Mouse (Mus musculus) heart, postnatal 4 days (tissue): ENCODE measurements around the gene Slc35a3. TPM values are rescaled to one million over a fixed set of nuclear protein-coding genes. Genes with fewer than 3 reads are reported as not detected.
A peak's percentile ranks its signal among the peaks of the same experiment; 100 is the strongest.
"Not testable (repeated sequence)": the region's sequence is repeated elsewhere in the genome, so short reads cannot be mapped to it uniquely, and the experiment has no call there.

Source experiments
- DNase-seq: peaks from one replicate; pipeline ENCODE4 v3.0.0; 2021
- total RNA-seq, 2 experiments: library from RNA; stranded (reverse); gene quantifications; 2 replicates each; pipeline ENCODE4 v1.2.3; 2021

Slc35a3 gene
- total RNA-seq, 2 experiments from 2014 or later = 23.7 to 25.8 TPM

DNA sequence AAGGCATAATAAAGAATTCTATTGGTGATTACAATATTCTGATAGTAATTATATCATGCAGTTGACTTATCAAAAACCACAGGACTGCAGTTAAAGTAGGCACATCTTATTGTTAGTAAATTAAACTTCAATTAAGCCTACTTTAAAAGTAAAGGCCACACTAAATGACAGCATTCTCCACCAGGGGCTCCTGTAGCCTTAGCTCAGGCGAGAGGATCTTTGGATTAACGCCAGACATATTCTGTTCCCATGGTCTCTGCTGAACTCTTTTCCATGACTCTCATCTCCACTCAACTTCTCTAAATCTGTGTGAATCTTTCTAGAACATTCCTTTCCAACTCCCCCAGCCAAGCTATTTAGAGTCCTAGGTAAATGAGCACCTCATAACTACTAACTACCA is 13.8 kb downstream of the Slc35a3 start:
- peak; percentile 21 for DNase-seq

DNA sequence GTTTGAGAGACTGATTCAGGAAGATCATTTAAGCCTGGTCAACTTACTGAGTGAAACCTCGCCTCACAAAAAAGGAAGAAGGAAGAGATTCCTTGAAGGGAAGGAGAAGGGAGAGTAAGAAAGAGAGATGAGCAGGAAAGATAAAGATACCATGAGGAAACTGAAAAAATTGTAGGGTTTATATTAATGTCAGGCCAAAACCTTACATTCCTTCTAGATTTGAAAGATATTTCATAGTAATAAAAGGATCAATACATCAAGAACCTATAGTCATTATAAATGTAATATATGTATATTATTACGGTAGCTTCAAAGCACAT is 17.0 kb downstream of the Slc35a3 start:
- DNase-seq = no peak

DNA sequence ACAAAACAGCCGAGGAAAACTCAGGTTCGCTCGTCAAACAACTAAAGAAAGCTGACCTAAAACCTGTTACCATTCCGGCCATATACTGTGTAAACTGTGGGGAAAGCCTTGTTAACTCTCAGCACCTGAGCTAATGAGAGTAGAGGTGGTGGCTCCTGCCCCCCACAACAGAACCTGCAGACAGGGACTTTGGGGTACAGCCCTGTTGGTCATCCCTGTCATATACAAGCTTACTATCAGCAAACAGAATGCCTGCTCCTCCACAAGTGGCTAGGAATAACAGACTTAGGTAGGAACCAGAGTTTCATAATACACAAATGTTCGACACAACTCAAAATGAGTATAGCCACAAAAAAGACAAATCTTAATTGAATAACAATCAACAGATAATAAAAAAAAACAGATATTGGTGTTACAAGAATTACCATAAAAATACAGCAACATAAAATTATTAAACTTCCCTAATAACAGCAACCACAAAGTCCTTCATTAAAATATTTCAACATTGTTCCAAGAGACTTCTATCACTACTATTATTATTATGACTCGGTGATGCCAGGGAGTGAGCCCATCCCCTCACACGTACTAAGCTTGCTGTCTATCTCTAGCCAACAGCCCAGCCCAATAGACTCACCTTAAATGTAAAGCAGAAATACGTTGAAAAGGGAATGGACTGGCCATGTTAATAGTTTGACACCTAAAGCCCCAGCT is 17.5 kb downstream of the Slc35a3 start:
- DNase-seq = no peak

DNA sequence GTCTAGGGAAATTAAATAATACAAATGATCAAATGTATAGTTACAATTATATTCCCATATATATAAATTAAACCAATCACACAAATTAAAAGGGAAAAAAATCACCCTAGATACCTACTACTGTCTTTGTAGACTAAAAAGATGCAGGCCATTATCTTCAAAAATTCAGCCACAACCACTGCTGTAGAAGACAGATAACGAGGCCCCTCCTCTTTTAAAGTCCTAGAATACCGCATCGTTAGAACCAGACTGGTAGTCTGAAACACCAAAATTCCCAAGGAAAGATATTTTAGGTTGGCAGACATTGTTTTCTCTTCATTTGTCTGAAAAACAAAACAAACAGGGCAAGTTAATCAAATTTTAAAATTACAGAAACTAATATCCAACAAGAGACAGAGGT is 18.3 kb downstream of the Slc35a3 start:
- no peak for DNase-seq

DNA sequence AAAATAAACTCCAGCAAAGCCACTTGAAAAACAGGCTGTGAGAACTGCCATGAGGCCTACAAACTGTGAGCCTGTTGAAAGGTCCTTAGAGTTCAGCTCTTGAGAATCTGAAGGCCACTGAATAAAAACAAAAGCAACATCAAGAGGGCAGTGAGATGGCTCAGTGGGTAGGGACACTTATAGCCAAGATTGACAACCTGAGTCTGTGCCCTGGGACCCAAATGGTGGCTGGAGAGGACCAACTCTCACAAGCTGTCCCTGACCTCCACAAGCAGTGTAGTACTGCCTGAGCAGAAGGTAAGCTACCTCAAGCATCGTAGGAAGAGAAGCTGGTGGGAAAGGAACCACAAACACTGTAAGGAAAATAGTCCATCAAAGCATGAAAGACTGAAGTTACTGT is 31.5 kb downstream of the Slc35a3 start, which contains the start of gene Gm43191:
Gene Gm43191 (minus strand): TSS at position 101 of the 400 bp plus-strand sequence.
- DNase-seq = no peak

DNA sequence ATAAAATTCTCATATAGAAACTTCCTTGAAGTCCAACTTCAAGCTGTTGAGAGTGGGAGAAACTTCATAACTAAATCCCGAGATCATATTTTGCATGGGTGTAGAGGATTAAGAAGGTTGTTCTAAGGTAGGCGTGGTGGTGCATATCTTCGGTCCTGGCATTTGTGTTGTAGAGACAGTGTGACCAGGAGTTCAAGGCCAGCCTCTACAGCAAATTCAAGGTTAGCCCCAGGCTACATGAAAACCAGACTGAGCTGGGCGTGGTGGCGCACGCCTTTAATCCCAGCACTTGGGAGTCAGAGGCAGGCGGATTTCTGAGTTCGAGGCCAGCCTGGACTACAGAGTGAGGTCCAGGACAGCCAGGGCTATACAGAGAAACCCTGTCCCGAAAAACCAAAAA is 48.4 kb downstream of the Slc35a3 start:
- not testable (repeated sequence) for DNase-seq

DNA sequence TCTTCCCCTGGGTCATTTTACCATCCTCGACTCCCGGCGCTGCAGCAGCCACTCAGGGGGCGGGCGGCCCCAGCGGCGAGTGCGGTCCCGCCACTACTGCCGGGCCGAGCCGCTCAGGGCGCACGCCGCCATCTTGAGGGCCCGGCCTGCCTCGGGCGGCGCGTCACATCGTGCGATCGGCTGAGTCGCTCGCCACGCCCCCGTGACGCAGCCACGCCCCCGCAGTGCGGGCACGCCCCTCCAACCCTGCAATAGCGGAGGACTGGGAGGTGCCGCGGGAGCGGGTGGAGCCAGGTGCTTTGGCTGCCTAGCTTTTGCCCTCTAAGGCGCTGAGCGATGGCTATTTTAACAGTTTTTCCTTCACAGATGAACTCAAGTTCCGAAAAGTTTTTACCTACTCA is 50.2 kb downstream of the Slc35a3 start, which contains the start of gene Mfsd14a:
Gene Mfsd14a (minus strand): TSS at position 215 of the 401 bp plus-strand sequence.
- DNase-seq = peak; percentile 100

DNA sequence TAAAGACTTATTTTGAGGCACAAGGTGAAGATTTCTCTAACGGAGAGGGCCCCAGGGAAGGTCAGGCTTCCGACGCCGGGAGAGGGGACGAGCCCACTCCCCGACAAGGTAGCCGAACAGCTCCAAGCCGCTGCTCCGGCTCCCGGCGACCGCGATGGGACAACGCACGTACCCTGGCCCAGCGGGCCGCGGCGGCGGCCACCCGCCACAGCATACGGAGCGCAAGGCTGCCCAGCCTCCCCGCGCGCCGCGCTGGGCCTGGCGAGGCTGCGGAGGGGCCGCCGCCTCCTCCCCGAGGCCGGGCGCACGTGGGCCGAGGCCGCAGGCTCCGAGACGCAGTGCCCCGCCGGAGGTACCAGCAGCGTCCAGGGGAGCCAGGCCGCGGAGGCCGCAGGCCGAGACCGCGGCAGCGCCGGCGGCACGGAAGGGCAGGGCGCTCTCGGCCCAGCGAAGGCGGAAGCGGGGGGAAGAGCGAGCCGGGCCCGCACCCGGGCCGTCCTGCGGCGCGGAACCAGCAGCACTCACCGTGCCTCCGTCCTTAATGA is 50.7 kb downstream of the Slc35a3 start:
- DNase-seq = peak; percentile 58

DNA sequence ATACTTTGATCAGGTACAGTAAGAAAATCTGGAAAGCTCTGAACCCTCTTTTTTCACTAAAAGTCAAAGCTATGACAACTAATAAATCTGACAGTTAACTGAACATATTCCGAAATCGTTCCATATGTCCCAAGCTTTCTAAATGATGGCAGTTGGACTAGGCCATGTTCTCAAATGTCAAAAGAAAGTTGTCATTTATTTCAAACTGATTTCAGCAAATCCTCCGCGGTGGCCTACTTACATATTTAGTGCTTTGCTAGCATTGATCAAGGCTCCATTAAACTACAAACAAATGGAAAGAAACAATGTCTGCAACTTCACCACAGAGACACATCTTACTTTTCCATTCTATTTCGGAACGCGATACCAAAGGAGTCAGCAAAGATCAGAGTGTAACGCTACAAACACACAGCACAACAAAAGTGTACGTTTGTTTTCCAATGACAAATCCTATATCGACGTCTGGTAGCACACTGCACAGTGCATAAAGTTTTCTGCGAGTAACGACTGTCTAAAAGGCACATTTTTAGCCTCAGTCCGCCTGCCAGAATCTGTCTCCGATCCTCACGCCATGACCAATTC is 51.3 kb downstream of the Slc35a3 start:
- no peak for DNase-seq

DNA sequence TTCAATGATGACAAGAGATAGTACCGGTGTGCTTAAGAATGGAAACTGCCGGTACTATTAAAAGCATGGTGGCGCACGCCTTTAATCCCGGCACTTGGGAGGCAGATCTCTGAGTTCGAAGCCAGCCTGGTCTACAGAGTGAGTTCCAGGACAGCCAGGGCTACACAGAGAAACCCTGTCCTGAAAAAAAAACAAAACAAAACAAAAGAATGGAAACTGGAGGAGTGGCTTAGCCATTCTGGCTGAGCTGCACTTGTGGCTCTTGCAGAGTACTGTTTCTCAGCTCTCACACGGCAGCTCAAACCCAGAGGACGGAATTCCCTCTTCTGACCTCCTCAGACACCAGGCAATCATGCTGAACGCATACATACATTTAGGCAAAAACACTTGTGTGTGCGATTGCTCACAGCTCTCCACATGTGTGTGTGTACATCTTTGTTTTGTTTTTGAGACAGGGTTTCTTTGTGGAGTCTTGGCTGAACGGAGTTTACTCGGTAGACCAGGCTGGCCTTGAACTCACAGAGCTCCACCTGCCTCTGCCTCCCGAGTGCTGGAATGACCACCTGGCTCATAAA is 52.7 kb downstream of the Slc35a3 start:
- no peak for DNase-seq

DNA sequence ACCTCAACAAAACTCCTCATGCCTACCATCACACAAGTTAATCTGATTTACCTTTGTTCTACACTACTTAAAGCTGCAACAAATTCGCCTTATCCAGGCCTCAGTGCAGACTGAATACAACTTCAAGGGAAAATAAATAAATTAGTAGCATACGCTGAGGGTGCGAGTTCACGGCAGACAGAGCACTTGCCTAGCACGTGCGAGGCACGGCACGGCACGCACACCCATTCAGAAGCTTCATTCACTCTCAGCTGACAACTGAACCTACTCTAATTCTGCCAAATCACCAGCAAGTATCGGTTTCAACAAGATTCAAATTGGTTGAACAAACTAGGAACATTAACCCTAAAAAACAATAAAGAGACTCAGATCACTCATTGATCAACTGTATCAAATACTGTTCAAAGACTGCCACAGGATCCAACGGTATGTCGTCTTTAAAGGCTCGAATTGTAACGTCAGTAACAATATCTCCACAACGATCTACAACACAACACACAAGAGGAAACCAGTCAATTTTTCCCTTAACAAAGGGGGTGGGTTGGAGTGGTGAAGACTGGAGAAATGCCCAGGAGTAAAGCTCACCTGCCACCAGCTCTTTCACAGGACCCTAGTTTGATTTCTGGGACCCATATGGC is 53.6 kb downstream of the Slc35a3 start:
- DNase-seq = no peak

DNA sequence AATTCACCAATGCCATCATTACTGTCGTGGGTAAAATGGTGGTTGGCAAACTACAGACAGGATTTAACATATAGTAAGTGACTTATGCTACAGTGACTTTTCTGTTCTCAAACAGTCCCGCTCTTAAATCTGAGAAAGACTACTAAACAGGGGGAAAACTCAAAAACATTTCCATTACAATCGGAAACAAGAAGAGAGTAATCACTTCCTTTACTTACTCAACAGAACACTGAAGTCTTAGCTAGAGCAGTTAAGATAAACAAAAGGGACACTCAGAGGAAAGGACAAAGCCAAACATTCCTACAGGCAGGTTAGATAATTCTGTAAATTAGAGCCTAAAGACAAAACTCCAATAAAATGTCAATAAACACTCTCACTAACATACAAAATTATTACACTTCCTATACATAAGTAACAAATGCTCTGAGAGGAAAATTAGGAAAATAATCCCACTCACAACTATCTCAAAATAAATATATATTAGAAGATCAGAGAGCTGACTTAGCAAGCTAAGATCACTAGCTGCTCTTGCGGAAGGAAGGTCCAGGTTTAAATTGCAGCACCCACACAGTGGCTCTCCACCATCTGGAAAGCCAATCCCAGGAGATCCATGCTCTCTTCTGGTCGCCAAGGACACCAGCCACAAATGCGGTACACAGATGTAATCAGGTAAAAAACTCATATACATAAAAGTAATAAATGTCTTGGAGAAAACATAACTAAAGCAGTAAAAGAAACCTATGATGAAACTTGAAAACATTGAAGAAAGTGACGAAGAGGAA is 56.3 kb downstream of the Slc35a3 start:
- DNase-seq = no peak

DNA sequence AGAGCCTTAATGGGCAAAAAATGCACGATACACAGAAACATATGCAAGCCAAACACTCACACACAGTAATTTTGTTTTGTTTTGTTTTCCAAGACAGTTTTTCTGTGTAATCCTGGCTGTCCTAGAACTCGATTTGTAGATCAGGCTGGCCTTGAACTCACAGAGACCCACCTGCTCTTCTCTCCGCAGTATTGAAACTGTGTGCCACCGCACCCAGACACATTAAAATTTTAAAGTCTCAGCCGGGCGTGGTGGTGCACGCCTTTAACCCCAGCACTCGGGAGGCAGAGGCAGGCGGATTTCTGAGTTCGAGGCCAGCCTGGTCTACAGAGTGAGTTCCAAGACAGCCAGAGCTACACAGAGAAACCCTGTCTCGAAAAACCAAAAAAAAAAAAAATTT is 58.6 kb downstream of the Slc35a3 start:
- not testable (repeated sequence) for DNase-seq

DNA sequence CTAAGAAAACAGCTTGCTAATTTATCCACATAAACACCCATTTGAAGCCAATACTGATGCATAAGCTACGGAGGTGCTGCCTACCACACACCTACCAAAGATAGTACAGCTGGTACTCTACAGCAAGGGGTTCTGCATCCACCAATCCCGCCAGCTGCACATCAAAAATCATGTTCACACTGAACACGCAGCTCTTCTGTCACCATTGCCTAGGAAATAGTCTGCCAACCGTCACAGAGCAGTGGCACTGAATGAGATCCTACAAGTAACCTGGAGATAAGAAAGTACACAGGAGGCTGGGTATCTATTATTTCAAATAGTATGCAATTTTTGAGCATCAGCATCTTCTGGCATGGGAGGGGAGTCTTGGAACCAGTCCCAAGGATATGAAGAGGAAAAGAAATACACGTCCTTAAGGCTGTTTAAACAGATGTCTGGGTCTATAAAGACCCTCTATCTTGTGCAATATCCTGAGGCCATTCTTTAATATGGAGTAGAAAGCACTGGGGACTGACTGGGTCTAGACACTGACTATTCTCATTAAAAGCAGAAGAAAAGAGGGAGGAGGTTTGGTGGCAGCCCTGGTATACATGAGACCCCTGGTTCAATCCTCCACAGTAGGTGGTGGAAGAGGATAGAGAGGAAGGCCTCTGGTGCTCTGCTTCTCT is 59.2 kb downstream of the Slc35a3 start:
- DNase-seq = no peak

DNA sequence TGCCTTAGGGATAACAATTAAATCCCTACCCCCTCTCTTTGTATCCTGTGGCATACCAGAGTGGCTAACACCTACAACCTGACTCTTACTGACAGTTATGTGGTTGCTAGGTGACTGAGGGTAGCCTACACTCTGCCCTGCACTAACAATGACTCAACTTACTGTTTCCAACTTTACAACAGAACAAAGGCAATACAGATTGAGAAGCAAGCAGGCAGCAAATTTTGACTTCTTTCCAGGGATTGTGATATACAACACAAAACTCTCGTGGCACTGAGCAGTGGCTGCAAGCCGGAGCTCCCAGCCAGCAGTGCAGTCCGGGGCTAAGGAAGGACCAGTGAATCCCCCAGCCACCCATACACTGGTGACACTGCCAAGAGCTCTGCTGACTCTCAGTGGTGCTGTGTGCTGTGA is 60.6 kb downstream of the Slc35a3 start:
- no peak for DNase-seq

DNA sequence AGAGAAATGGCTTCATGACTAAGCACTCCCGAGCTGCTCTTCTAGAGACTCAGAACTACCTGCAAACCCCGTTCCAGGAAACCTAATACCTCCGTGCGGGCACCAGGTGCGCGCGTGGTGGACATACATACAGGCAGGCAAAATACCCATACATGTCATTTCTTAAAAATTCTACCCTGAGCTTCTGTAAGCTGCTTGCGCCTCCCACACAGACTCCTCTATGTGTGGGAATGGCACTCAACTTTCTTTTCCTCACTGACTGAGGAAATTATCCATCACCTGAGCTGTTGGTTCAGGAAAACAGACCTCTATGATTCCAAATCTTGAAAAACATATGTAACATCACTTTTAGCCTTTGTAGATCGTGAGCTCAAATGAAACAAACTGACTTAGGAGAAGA is 61.9 kb downstream of the Slc35a3 start:
- DNase-seq = no peak

DNA sequence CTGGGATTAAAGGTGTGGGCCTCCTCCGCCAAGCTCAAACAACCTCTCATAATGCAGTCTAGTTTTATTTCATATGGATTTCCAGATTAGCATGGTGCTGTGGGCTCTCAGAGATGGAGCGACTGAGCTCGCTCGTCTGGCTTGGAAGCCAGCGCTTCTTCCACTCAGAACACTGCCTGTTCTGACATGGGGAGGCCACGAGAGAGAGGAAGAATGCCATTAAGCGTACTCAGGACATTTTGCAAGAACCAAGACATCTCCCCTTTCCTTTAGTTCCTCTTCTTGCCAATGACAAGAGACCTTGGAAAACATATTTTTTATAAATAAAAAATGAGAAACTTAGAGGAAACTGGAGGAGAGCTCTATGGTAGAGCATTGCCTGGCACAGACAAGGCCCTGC is 63.8 kb downstream of the Slc35a3 start:
- no peak for DNase-seq

DNA sequence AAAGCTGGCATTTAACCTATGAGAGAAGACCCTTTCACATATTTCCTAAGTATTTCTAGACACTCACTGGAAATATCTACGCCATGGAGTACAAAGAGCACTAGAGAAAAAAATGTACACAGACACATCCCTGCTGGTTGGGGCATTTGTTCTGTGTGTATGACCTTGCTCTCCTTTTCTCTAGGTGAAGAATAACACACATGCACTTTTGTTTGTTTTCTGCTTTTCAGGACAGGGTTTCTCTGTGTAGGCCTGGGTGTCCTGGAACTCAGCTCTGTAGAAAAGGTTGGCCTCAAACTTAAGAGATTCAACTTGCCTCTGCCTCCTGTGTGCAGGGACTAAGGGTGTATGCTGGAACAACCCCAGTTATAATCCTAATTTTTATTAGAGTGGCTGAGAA is 66.2 kb downstream of the Slc35a3 start:
- no peak for DNase-seq

DNA sequence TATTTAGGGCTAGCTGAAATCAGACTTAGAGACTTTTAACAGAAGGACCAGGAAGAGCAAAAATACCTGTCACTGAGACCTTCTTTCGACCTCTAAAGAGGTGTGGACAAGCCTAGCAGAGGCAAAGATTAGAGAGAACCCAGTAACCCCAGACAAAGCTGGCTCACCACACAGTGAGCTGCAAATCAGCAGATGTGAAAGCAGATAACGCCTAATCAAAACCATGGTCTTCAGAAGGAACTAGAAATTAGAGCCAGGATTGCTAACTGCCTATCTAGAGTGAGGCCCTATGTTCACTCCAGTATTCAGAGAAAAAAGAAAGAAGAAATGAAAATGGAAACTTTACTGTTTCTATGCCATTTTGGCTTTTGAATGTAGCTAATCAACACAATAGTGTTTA is 70.3 kb downstream of the Slc35a3 start:
- no peak for DNase-seq

DNA sequence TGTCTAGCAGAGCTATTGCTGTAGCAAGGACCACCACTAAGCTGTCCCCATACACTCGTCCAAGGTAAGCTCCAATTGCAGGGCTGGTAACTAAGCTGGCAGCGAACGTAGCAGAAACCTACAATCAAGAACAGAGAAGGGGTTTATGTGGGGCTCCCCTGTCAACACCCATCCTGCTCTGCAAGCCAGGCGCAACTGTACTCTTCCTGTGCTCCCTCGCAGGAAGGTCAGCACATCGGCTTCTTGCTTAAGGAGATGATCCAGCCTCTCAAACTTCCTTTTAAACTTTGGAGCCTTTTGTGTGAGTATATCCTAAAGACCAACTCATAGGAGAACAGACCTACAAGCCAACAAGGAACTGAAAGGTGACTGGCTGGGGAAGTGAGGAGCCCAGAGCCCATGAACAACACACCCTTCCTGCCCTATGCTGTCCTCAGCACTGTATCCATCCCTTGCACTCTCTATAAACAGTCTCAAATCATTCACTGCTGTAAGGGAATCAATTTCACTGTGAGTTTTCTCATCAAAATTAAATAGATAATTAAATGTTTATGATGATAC is 70.7 kb downstream of the Slc35a3 start:
- no peak for DNase-seq

DNA sequence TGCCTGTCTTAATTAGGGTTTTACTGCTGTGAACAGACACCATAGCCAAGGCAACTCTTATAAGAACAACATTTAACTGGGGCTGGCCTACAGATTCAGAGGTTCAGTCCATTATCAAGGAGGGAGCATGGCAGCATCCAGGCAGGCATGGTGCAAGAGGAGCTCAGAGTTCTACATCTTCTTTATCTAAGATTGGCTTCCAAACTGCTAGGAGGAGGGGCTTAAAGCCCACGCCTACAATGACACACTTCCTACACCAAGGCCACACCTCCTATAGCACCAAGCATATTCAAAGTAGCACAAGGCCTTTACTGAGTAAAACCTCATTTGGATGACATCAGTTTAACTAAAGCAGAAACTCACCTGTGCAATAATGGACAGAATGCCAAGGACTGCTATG is 72.6 kb downstream of the Slc35a3 start:
- DNase-seq = no peak

DNA sequence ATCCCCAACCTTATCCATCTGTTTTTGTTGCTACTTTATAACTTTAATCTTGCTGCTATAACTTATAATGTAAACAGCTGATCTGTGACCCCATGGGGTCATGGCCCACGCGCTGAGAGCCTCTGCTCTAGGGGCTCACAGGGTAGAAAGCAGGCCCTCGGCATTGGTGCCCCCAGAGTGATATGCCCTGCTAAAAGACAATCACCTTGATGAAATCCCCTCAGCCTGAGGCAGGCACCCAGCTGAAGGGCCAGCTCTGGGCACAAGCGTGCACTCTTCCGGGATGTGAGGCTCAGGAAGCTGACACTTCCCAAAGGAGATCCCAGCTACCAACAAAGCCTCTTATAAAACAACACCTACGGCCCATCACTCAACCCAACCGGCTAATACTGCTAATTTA is 74.1 kb downstream of the Slc35a3 start:
- no peak for DNase-seq
